Mouse (Mus musculus): ENCODE measurements around the gene Tfap2a.

DNA sequence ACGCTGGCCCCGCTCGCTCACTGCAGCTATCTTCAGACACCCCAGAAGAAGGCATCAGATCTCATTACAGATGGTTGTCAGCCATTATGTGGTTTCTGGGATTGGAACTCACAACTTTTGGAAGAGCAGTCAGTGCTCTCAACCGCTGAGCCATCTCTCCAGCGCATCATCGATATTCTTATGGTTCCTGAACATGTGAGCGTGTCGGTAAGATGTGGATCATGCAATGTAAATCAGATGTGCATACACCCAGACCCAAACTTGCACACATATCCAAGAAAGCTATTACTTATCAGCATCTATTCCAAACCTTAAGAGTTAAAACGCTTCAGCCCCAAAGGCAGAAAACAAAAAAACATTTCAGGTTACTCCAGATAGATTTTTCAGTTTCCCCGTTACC is 15.9 kb upstream of the Tfap2a start:
- TF ChIP-seq CTCF (IDR thresholded peaks at IDR 0.05) (no peak), EP300 (IDR thresholded peaks at IDR 0.05) (no peak)

All from lung, postnatal 0 days (tissue).